Comparison of ENCODE assay signal across 15 mouse cellular contexts in the genomic region with DNA sequence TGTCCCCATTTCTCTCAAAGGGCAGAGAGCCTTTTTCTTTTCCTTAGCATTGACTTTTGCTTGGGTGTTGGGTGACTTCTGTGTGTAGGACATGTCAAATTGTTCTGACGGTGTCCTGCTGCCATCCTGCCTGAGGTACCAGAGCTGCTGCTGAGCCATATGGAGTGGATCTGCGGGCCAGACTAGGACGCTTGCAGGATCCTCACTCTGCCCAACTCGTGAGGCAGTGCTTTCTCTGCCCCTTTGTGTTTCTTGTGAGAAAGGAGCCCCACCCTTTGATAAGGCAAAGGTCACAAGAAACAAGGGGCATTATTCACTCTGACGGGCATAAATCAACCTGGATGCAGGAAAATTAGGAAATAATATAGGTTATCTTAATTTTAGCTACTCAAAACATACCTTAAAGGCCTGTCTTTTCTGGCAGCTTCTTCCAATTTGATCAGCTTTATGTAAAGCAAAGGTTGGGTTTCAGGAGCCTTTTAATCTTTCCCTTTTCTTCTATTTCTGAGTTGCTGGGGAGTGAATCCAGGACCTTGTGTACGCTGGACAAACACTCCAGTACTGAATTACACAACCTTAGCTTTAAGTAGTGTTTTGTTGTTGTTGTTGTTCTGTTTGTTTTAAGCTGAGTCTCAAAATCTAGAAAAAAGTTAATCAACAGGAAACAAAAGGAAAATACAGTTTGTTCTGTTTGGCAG.
DNase-seq lines count a peak whose midpoint lies in the region; ATAC-seq and TF ChIP-seq lines count a peak whose summit lies in the region.
"Had no signal": no experiment of that assay in that cellular context is flagged by ENCODE, and none has a peak within 500 bp of the region (broad histone marks: within the 10 kb centered on the region; RNA-seq: fewer than 3 reads in every experiment).

No protein-coding gene starts in this region.

- H3K4me2 ChIP-seq in lung, embryonic 15.5 days, result no peak overlapping the region
- peak overlapping the region; percentile 8; the same call in 1 of the 2 replicates for H3K4me2 ChIP-seq in intestine, embryonic 14.5 days (ENCODE audit: low read length)
- H3K4me2 ChIP-seq in stomach, embryonic 16.5 days (ENCODE audit: low read depth, low read length), result 0 out of 2 replicates have a peak overlapping the region, but pooled peaks have one; percentile 2
- H3K4me2 ChIP-seq: embryonic facial prominence, embryonic 12.5 days; hindbrain, embryonic 13.5 days; limb, embryonic 15.5 days; midbrain, embryonic 11.5 days; neural tube, embryonic 12.5 days had no signal

- ATAC-seq in lung, embryonic 15.5 days (ENCODE audit: borderline replicate concordance, extremely low read depth, low FRiP score, low TSS enrichment), result no peak
- ATAC-seq in intestine, embryonic 14.5 days (replicated peaks; ENCODE audit: low FRiP score, low TSS enrichment, low read depth), result peak; percentile 61; the same call in 1 of the 2 replicates
- ATAC-seq in stomach, embryonic 16.5 days (ENCODE audit: insufficient read depth, low FRiP score), result peak; percentile 57; the same call in 1 of the 2 replicates
- ATAC-seq in activated CD4-positive, CD25-positive, alpha-beta regulatory T cell, adult 4 months, result no peak
- ATAC-seq: forebrain, postnatal 0 days had no signal

- WGBS in cerebellum, adult 2 months, result 31% methylated on average over 6 of the region's 6 CpGs
- 55% methylated on average over 6 of the region's 6 CpGs for WGBS in lung, embryonic 15.5 days
- WGBS in lung, adult 2 months, result 45% methylated on average over 6 of the region's 6 CpGs
- 58% methylated on average over 6 of the region's 6 CpGs for WGBS in intestine, embryonic 14.5 days
- WGBS in stomach, embryonic 16.5 days, result 48% methylated on average over 6 of the region's 6 CpGs

- peak; percentile 17 to 39 for DNase-seq in cerebellum, adult 2 months
- no peak for DNase-seq in cerebellum, adult 11 months
- no peak for DNase-seq in lung, adult 2 months
- no peak for DNase-seq in intestine, embryonic 14.5 days (ENCODE audit: low spot score)
- DNase-seq in urinary bladder, adult 18-20 months (ENCODE audit: low spot score in 2 of 2), result no peak
- DNase-seq: adrenal gland, postnatal 10 days; forebrain, postnatal 0 days had no signal

- H3K9me3 ChIP-seq in lung, embryonic 15.5 days, result no peaks in the 10 kb centered on the region
- H3K9me3 ChIP-seq in intestine, embryonic 14.5 days (ENCODE audit: control insufficient read depth, low read length), result no peaks in the 10 kb centered on the region
- no peaks in the 10 kb centered on the region for H3K9me3 ChIP-seq in stomach, embryonic 16.5 days (replicated peaks; ENCODE audit: control insufficient read depth, low read length)
- H3K9me3 ChIP-seq: embryonic facial prominence, embryonic 12.5 days; hindbrain, embryonic 13.5 days; limb, embryonic 15.5 days; neural tube, embryonic 12.5 days had no signal

- no peak overlapping the region for H3K4me3 ChIP-seq in cerebellum, adult 2 months (replicated peaks; ENCODE audit: insufficient read depth, low read depth, low read length)
- H3K4me3 ChIP-seq in lung, embryonic 15.5 days, result no peak overlapping the region
- H3K4me3 ChIP-seq in lung, adult 2 months (replicated peaks; ENCODE audit: extremely low read depth, low read depth, low read length), result no peak overlapping the region
- no peak overlapping the region for H3K4me3 ChIP-seq in intestine, embryonic 14.5 days (ENCODE audit: low read depth, low read length)
- no peak overlapping the region for H3K4me3 ChIP-seq in stomach, embryonic 16.5 days (replicated peaks; ENCODE audit: low read length)
- H3K4me3 ChIP-seq: embryonic facial prominence, embryonic 12.5 days; hindbrain, embryonic 13.5 days; limb, embryonic 15.5 days; neural tube, embryonic 12.5 days had no signal

- H3K4me1 ChIP-seq in cerebellum, adult 2 months (ENCODE audit: control insufficient read depth, insufficient read depth, low read length), result peaks cover 8% of the 10 kb centered on the region
- H3K4me1 ChIP-seq in lung, embryonic 15.5 days, result peaks cover 17% of the 10 kb centered on the region
- H3K4me1 ChIP-seq in lung, adult 2 months (ENCODE audit: control insufficient read depth, insufficient read depth, low read length), result peaks cover 20% of the 10 kb centered on the region
- peaks cover 4% of the 10 kb centered on the region; the same call in 1 of the 2 replicates for H3K4me1 ChIP-seq in intestine, embryonic 14.5 days (replicated peaks; ENCODE audit: control insufficient read depth, insufficient read depth, low read length)
- H3K4me1 ChIP-seq in stomach, embryonic 16.5 days (ENCODE audit: control insufficient read depth, insufficient read depth, low read length), result peaks cover 28% of the 10 kb centered on the region
- H3K4me1 ChIP-seq: embryonic facial prominence, embryonic 12.5 days; hindbrain, embryonic 13.5 days; limb, embryonic 15.5 days; neural tube, embryonic 12.5 days had no signal

- no peak for TF ChIP-seq CTCF in cerebellum, adult 2 months (IDR thresholded peaks at IDR 0.05; ENCODE audit: borderline replicate concordance, insufficient read depth, low read depth, low read length)
- TF ChIP-seq CTCF in lung, adult 2 months (IDR thresholded peaks at IDR 0.05; ENCODE audit: insufficient read depth, low read length), result no peak

- TF ChIP-seq POLR2A in cerebellum, adult 2 months (IDR thresholded peaks at IDR 0.05; ENCODE audit: borderline replicate concordance, insufficient read depth, low read length), result no peak
- no peak for TF ChIP-seq POLR2A in lung, adult 2 months (IDR thresholded peaks at IDR 0.05; ENCODE audit: borderline replicate concordance, extremely low read depth, low read depth, low read length)

- H3K27me3 ChIP-seq in cerebellum, adult 2 months (ENCODE audit: control insufficient read depth, insufficient read depth, low read length), result no peaks in the 10 kb centered on the region
- H3K27me3 ChIP-seq in lung, embryonic 15.5 days, result no peaks in the 10 kb centered on the region
- no peaks in the 10 kb centered on the region for H3K27me3 ChIP-seq in intestine, embryonic 14.5 days (replicated peaks; ENCODE audit: control insufficient read depth, insufficient read depth, low read length)
- no peaks in the 10 kb centered on the region for H3K27me3 ChIP-seq in stomach, embryonic 16.5 days (ENCODE audit: control insufficient read depth, insufficient read depth, low read length)
- H3K27me3 ChIP-seq: embryonic facial prominence, embryonic 12.5 days; hindbrain, embryonic 13.5 days; limb, embryonic 15.5 days; neural tube, embryonic 12.5 days had no signal

- H3K9ac ChIP-seq in lung, embryonic 15.5 days, result no peak overlapping the region
- no peak overlapping the region for H3K9ac ChIP-seq in intestine, embryonic 14.5 days (ENCODE audit: low read length)
- no peak overlapping the region for H3K9ac ChIP-seq in stomach, embryonic 16.5 days (ENCODE audit: low read length)
- H3K9ac ChIP-seq: embryonic facial prominence, embryonic 12.5 days; forebrain, postnatal 0 days; hindbrain, embryonic 13.5 days; limb, embryonic 15.5 days; neural tube, embryonic 12.5 days had no signal

- H3K27ac ChIP-seq in cerebellum, adult 2 months (ENCODE audit: insufficient read depth, low read length), result no peak overlapping the region
- H3K27ac ChIP-seq in lung, embryonic 15.5 days, result peak overlapping the region; percentile 13; the same call in 1 of the 2 replicates
- H3K27ac ChIP-seq in intestine, embryonic 14.5 days (ENCODE audit: low read depth), result peak overlapping the region; percentile 80
- peak overlapping the region; percentile 80 for H3K27ac ChIP-seq in stomach, embryonic 16.5 days (ENCODE audit: low read length)
- H3K27ac ChIP-seq: embryonic facial prominence, embryonic 12.5 days; hindbrain, embryonic 13.5 days; limb, embryonic 15.5 days; neural tube, embryonic 12.5 days had no signal

- H3K36me3 ChIP-seq in lung, embryonic 15.5 days, result no peaks in the 10 kb centered on the region
- 0 out of 2 replicates have a peak, but pooled peaks cover 10% of the 10 kb centered on the region for H3K36me3 ChIP-seq in intestine, embryonic 14.5 days (ENCODE audit: control insufficient read depth, insufficient read depth, low read length)
- no peaks in the 10 kb centered on the region; the same call in 1 of the 2 replicates for H3K36me3 ChIP-seq in stomach, embryonic 16.5 days (ENCODE audit: control insufficient read depth, insufficient read depth, low read length)
- H3K36me3 ChIP-seq: embryonic facial prominence, embryonic 12.5 days; hindbrain, embryonic 13.5 days; neural tube, embryonic 12.5 days had no signal

Comparison
In these comparisons a context has a peak if more than half of its experiments do, and no peak if none do; other contexts are left out.
1. DNase-seq: peak in cerebellum, adult 2 months (2 of 2); none in cerebellum, adult 11 months (single experiment), lung, adult 2 months (single experiment), intestine, embryonic 14.5 days (single experiment) and urinary bladder, adult 18-20 months (0 of 2).
2. ATAC-seq: peak in intestine, embryonic 14.5 days (single experiment) and stomach, embryonic 16.5 days (single experiment); none in lung, embryonic 15.5 days (single experiment) and activated CD4-positive, CD25-positive, alpha-beta regulatory T cell, adult 4 months (single experiment).